Mouse (Mus musculus): ENCODE results near the gene Tuba3a.
"Not testable (repeated sequence)": the region's sequence is repeated elsewhere in the genome, so short reads cannot be mapped to it uniquely, and the experiment has no call there.

Gene Tuba3a

GRCm38 (mm10) chr6:125307091-125307490 is 21.2 kb upstream of the Tuba3a start:
- no peak for DNase-seq (ENCODE audit: low spot score)

- DNase-seq (ENCODE audit: low spot score), result no peak
Observed at GRCm38 (mm10) chr6:125305465-125305864, 19.6 kb upstream of the Tuba3a start.

- DNase-seq (ENCODE audit: low spot score), result not testable (repeated sequence)
Observed at GRCm38 (mm10) chr6:125304408-125304807, 18.6 kb upstream of the Tuba3a start.

GRCm38 (mm10) chr6:125303242-125303641 is 17.4 kb upstream of the Tuba3a start:
- no peak for DNase-seq (ENCODE audit: low spot score)

GRCm38 (mm10) chr6:125302231-125302982 is 16.6 kb upstream of the Tuba3a start:
- no peak for DNase-seq (ENCODE audit: low spot score)

GRCm38 (mm10) chr6:125300982-125301381 is 15.1 kb upstream of the Tuba3a start:
- DNase-seq (ENCODE audit: low spot score), result no peak

- DNase-seq (ENCODE audit: low spot score), result no peak
Observed at GRCm38 (mm10) chr6:125297149-125297820, 11.4 kb upstream of the Tuba3a start.

- no peak for DNase-seq (ENCODE audit: low spot score)
Observed at GRCm38 (mm10) chr6:125294049-125294448, 8.2 kb upstream of the Tuba3a start.

- DNase-seq (ENCODE audit: low spot score), result no peak
Observed at GRCm38 (mm10) chr6:125292256-125292655, 6.4 kb upstream of the Tuba3a start.

- no peak for DNase-seq (ENCODE audit: low spot score)
Observed at GRCm38 (mm10) chr6:125291329-125291728, 5.5 kb upstream of the Tuba3a start.

GRCm38 (mm10) chr6:125288730-125289129 is 2.9 kb upstream of the Tuba3a start:
- no peak for DNase-seq (ENCODE audit: low spot score)

- no peak for DNase-seq (ENCODE audit: low spot score)
Observed at GRCm38 (mm10) chr6:125286944-125287343, 1.1 kb upstream of the Tuba3a start.

- no peak for DNase-seq (ENCODE audit: low spot score)
Observed at GRCm38 (mm10) chr6:125284751-125285150, 1.1 kb downstream of the Tuba3a start.

GRCm38 (mm10) chr6:125284250-125284649 is 1.6 kb downstream of the Tuba3a start:
- DNase-seq (ENCODE audit: low spot score), result no peak

GRCm38 (mm10) chr6:125282721-125283120 is 3.1 kb downstream of the Tuba3a start:
- DNase-seq (ENCODE audit: low spot score), result not testable (repeated sequence)

GRCm38 (mm10) chr6:125279729-125280128 is 6.1 kb downstream of the Tuba3a start:
- no peak for DNase-seq (ENCODE audit: low spot score)

- peak; percentile 55 for DNase-seq (ENCODE audit: low spot score)
Observed at GRCm38 (mm10) chr6:125274841-125275563, 10.8 kb downstream of the Tuba3a start.

GRCm38 (mm10) chr6:125272228-125272785 is 13.5 kb downstream of the Tuba3a start:
- DNase-seq (ENCODE audit: low spot score), result no peak

- DNase-seq (ENCODE audit: low spot score), result peak; percentile 95
Observed at GRCm38 (mm10) chr6:125271455-125272227, 14.2 kb downstream of the Tuba3a start.

- DNase-seq (ENCODE audit: low spot score), result no peak
Observed at GRCm38 (mm10) chr6:125268799-125269198, 17.0 kb downstream of the Tuba3a start.

GRCm38 (mm10) chr6:125267469-125267868 is 18.4 kb downstream of the Tuba3a start:
- no peak for DNase-seq (ENCODE audit: low spot score)

GRCm38 (mm10) chr6:125266600-125266999 is 19.2 kb downstream of the Tuba3a start:
- not testable (repeated sequence) for DNase-seq (ENCODE audit: low spot score)

All from retina, embryonic 14.5 days (tissue).